Mouse (Mus musculus) left cerebral cortex, adult 2 months (tissue): ENCODE results near the gene Immp2l. TPM values are rescaled to one million over a fixed set of nuclear protein-coding genes. Genes with fewer than 3 reads are reported as not detected.

ENCODE experiments used
- DNase-seq, 2 experiments: peaks; one replicate each; pipeline ENCODE4 v3.0.0; 2021 to 2022; ENCODE audit warnings: low spot score in 2 of 2, mixed read lengths in 1 of 2; ENCODE audit errors: extremely low spot score in 1 of 2
- H3K27ac ChIP-seq: fragments of 200-600 bp; 2 replicates; pipeline ENCODE4 v1.8.1; 2022
- H3K4me3 ChIP-seq: fragments of 200-600 bp; 2 replicates; pipeline ENCODE4 v1.8.1; 2022
- CTCF ChIP-seq: fragments of 200-600 bp; IDR thresholded peaks from 2 replicates; pipeline ENCODE4 v1.8.1; 2022; ENCODE audit warnings: antibody characterized with exemption, mild to moderate bottlenecking, moderate library complexity
- intact Hi-C: fragments of 180-260 bp; cut with DNase I; formaldehyde crosslinking; loops from one replicate; pipeline ENCODE4 v1.15.1; 2025
- total RNA-seq, 2 experiments: library from RNA; stranded (reverse); gene quantifications; 2 replicates each; pipeline ENCODE4 v1.2.3; 2021

Gene Immp2l
- total RNA-seq, 2 experiments from 2014 or later, result 5.4 to 7.9 TPM

- H3K27ac ChIP-seq, result no peak overlapping the region
- intact Hi-C loops, result no loop called here
- no peak for DNase-seq
- no peak for TF ChIP-seq CTCF
- no peak overlapping the region for H3K4me3 ChIP-seq
Observed at GRCm38 (mm10) chr12:41345621-41346020, 321.7 kb downstream of the Immp2l start.

- intact Hi-C loops, result no loop called here
- TF ChIP-seq CTCF, result no peak
- no peak for DNase-seq
- H3K27ac ChIP-seq, result no peak overlapping the region
- no peak overlapping the region for H3K4me3 ChIP-seq
Observed at GRCm38 (mm10) chr12:41347494-41347893, 323.6 kb downstream of the Immp2l start.

- no peak for DNase-seq
- Histone ChIP-seq H3K27ac (no peak overlapping the region), H3K4me3 (no peak overlapping the region)
- no peak for TF ChIP-seq CTCF
- intact Hi-C loops, result no loop called here
Observed at GRCm38 (mm10) chr12:41349386-41349785, 325.5 kb downstream of the Immp2l start.

- H3K4me3 ChIP-seq, result no peak overlapping the region
- no peak for TF ChIP-seq CTCF
- intact Hi-C loops, result loop anchor here (2.0 kb wide), 1 partner anchor 29 kb away; no protein-coding TSS in a partner anchor
- no peak overlapping the region for H3K27ac ChIP-seq
- no peak for DNase-seq
Observed at GRCm38 (mm10) chr12:41349814-41350213, 325.9 kb downstream of the Immp2l start.

- no peak overlapping the region for H3K4me3 ChIP-seq
- no peak for TF ChIP-seq CTCF
- DNase-seq, result no peak
- no peak overlapping the region for H3K27ac ChIP-seq
- intact Hi-C loops, result loop anchor here (2.0 kb wide), 1 partner anchor 28 kb away; no protein-coding TSS in a partner anchor
Observed at GRCm38 (mm10) chr12:41351275-41351674, 327.4 kb downstream of the Immp2l start.

- H3K4me3 ChIP-seq, result no peak overlapping the region
- DNase-seq, result no peak
- no peak overlapping the region for H3K27ac ChIP-seq
- TF ChIP-seq CTCF, result no peak
- intact Hi-C loops, result no loop called here
Observed at GRCm38 (mm10) chr12:41354857-41355256, 331.0 kb downstream of the Immp2l start.

GRCm38 (mm10) chr12:41356040-41356439 is 332.1 kb downstream of the Immp2l start:
- intact Hi-C loops, result no loop called here

GRCm38 (mm10) chr12:41386685-41387084 is 362.8 kb downstream of the Immp2l start:
- no peak for DNase-seq
- intact Hi-C loops, result no loop called here
- no peak overlapping the region for H3K27ac ChIP-seq
- TF ChIP-seq CTCF, result no peak
- H3K4me3 ChIP-seq, result no peak overlapping the region

More at GRCm38 (mm10) chr12:41356040-41356439, 332.1 kb downstream of the Immp2l start:
- no peak for DNase-seq
- TF ChIP-seq CTCF, result no peak
- H3K27ac ChIP-seq, result no peak overlapping the region
- H3K4me3 ChIP-seq, result no peak overlapping the region

- H3K4me3 ChIP-seq, result no peak overlapping the region
- TF ChIP-seq CTCF, result no peak
- H3K27ac ChIP-seq, result peak overlapping the region; percentile 17; the same call in 1 of the 2 replicates
- no peak for DNase-seq
- intact Hi-C loops, result loop anchor here (10.0 kb wide), 1 partner anchor 149 kb away; no protein-coding TSS in a partner anchor
Observed at GRCm38 (mm10) chr12:41394231-41394630, 370.3 kb downstream of the Immp2l start.

GRCm38 (mm10) chr12:41401136-41401535 is 377.2 kb downstream of the Immp2l start:
- intact Hi-C loops, result no loop called here
- no peak for DNase-seq
- no peak overlapping the region for H3K4me3 ChIP-seq
- H3K27ac ChIP-seq, result no peak overlapping the region
- TF ChIP-seq CTCF, result no peak

GRCm38 (mm10) chr12:41401923-41402322 is 378.0 kb downstream of the Immp2l start:
- TF ChIP-seq CTCF, result no peak
- no peak overlapping the region for H3K27ac ChIP-seq
- no peak for DNase-seq
- no peak overlapping the region for H3K4me3 ChIP-seq
- intact Hi-C loops, result no loop called here

GRCm38 (mm10) chr12:41409431-41409830 is 385.5 kb downstream of the Immp2l start:
- Histone ChIP-seq H3K27ac (no peak overlapping the region), H3K4me3 (no peak overlapping the region)
- no peak for DNase-seq
- TF ChIP-seq CTCF, result no peak
- intact Hi-C loops, result no loop called here

GRCm38 (mm10) chr12:41416635-41417034 is 392.7 kb downstream of the Immp2l start:
- no peak overlapping the region for H3K4me3 ChIP-seq
- TF ChIP-seq CTCF, result no peak
- DNase-seq, result no peak
- intact Hi-C loops, result no loop called here
- H3K27ac ChIP-seq, result no peak overlapping the region

- no peak for DNase-seq
- Histone ChIP-seq H3K27ac (no peak overlapping the region), H3K4me3 (no peak overlapping the region)
- intact Hi-C loops, result no loop called here
- no peak for TF ChIP-seq CTCF
Observed at GRCm38 (mm10) chr12:41417099-41417498, 393.2 kb downstream of the Immp2l start.
